Mouse (Mus musculus) neutrophil, adult 5-6 weeks (primary cell): Measurements from ENCODE around the gene Dlgap4. TPM values are rescaled to one million over a fixed set of nuclear protein-coding genes. Genes with fewer than 3 reads are reported as not detected.

Source experiments
- ATAC-seq: fragments of 151-379, 151-347 bp; 2 replicates; pipeline ENCODE4 v1.8.0; 2017; ENCODE audit warnings: mild to moderate bottlenecking, moderate TSS enrichment; ENCODE audit not compliant: insufficient number of reproducible peaks, poor library complexity, low FRiP score, severe bottlenecking; ENCODE audit errors: extremely low read depth
- total RNA-seq: library from RNA; stranded (forward); fragments of 200-1000 nt; gene quantifications from 2 replicates; pipeline ENCODE4 v1.2.3, GENCODE M21; 2017

Gene Dlgap4
- total RNA-seq, 1 experiment from 2014 or later: 90.3 TPM

DNA sequence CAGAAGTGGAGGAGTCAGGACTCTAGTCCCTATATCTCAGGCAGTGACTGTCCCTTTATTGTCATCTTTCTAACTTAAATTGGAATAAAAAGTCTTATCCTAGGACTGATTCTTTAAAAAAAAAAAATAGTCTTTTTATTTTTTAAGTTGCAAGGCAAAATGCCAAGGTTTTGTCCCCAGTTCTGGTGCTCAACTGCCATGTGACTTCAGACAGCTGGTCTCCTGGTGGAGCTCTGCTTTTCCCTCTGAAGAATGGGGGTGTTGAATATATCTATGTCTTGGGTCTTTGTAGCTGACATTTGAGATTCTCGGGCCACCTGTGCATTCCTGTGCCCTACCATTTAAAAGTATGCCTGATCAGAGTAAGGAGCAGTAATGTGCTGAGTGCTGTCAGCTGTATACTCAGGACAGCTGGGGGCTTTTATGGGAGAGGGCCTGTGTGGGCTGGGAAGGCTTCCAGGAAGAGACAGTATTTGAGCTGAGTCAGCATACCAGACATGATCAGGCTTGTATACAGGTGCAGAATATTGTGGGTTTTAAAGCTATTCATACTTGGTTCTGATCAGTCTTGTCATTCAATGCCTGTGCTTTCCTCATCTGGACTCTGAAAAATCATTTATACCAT, 110.5 kb downstream of the Dlgap4 start:
- ATAC-seq: no peak

DNA sequence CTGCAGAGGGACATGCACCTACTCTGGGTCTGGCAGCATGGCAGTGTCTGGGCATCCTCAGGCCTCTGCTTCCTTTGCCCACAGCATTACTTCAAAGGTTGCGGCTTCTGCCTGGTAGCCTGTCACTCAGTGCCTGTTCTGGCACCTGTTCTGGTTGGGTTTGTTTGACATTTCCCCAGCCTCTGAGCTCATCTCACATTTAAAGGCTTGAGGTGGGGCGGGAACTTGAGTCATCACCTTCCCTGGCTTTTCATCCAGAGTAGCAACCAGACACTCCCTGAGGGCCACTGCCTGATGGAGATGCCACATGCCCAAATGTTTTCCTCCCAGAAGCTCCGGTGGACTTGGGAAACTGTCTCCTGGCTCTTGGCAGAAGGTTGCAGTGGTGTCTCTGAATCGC, 111.4 kb downstream of the Dlgap4 start:
- no peak for ATAC-seq

DNA sequence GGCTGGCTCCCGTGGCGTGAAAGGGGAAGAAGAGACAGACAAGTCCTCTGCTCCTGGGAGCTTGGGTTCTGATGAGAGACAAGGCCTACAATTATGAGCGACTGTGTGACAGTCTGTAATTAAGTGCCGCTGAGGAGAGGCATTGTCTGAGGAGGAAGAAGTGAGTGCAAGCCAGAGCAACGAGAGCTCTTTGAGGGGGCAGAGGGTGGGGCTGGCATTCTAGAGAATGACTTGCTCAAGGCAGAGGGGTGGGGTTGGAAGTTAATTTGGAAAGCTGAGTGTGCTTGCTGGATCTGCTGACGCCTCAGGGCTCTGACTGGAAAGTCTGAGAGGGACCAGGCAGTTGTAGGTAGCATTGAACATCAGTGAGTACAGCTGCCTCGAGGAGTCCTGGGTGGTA, 112.8 kb downstream of the Dlgap4 start:
- ATAC-seq: no peak

DNA sequence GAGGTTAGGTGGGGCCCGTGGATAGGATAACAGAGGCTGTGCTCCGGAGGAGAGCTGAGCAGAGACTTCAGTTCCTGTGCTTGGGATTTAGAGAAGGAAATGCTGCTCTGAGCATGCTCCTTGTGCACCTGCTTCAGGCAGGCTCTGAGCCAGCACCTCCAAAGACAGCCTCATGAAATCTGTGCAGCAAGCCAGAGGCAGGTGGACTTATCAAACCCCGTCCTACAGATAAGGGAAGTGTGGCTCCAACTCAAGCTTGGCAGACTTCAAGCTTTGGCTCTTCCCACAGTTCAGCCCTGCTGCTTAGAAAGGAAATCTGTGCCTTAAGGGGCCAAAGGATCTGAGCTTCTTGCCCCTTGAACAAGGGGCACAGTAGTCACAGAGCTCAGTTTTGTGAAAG, 113.4 kb downstream of the Dlgap4 start:
- ATAC-seq: no peak

DNA sequence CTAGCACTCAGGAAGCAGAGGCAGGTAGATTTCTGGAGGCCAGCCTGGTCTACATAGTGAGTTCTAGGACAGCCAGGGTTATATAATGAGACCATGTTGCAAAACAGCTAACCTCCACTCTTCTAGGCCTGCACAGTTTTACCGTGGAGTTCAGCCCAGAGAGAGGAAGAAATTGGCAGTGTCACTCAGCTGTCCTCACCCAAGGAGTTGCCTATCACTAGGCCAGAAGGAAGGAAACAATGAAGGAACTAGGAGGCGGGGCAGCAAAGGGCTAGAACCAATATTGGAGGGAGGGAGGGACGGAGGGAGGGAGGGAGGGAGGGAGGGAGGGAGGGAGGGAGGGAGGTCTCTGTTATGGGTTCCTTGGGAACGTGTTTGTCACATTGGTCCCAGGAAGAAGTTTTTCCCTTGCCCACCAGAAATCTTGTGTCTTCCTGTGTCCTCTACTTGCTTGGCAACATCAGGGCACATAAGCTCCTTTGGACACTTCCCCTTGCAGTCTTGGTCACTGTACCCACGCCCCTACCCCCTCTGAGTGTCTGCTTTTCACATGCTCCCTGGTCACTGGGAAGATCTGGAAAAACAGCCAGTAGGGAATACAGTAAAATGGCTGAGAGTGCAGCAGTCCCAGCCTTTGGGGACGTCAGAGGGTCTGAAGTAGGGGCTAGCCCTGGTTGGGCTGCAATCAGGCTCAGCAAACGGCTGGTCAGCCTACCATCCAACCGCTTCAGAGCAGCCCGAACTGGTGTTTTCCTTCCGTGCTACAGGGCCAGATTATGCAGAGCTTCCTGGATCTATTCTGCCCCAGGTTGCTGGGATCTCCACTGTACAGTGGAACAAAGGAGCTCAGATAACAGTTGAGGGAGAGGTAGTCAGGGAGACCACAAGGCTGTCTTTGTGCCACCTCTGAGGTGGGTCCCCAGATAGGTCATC, 116.3 kb downstream of the Dlgap4 start:
- ATAC-seq: peak; percentile 45

DNA sequence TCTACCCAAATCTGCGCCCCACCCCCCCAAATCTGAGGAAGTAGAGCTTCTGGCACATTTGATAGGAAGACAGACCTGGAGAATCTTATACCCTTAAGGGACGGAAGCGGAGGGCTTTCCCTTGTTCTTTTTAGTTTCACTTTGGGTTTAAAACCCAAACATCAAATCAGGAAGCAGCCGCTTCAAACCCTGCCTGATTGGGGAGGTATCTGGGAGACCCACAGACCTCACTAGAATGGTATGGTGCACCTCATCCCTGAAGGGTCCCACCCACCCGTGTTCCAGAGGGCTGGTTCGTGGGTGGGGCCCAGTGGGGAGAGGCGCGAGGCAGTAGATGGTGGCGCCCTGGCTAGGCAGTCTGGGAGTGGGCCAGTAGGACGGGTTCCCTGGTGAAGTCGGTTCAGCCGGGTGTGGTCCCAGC, 117.0 kb downstream of the Dlgap4 start:
- ATAC-seq: peak; percentile 17; the same call in 1 of the 2 replicates

DNA sequence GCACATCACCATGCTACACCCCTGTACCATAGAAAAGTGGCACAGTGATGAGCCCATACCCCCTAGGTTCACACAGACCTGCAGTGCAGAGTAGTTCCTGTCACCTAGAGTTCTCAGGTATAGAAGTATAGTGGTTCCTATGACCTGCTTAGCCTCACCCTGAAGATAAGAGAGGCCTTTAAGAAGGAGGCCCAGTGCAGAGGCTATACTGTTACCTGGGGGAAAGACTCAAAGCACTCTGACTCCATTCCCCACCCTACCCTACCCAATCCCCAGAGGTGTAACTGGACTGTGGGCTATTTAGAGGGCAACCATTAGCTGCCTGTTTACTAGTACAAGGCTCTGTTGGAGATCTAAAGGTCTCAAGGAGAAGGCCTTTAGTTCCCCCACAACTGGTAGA, 118.1 kb downstream of the Dlgap4 start:
- no peak for ATAC-seq

DNA sequence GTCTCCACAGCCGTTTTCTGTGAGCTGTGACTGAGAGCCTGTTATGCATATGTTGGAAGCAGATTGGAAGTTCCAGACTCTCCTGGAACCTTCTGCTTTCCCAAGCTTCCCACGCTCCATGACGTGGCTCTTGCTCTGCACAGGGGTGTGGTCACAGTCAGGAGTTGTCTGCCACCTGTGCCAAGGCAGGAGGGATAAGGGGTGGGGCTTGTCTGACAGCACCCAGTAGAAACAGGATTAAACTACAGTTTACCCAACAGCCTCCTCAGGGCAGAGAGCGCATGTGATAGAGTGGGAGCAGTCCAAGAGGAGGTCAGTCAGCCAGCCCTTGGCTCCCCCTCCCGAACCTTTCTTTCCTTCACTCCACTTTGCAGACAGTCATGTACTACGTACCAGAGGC, 118.6 kb downstream of the Dlgap4 start:
- no peak for ATAC-seq

DNA sequence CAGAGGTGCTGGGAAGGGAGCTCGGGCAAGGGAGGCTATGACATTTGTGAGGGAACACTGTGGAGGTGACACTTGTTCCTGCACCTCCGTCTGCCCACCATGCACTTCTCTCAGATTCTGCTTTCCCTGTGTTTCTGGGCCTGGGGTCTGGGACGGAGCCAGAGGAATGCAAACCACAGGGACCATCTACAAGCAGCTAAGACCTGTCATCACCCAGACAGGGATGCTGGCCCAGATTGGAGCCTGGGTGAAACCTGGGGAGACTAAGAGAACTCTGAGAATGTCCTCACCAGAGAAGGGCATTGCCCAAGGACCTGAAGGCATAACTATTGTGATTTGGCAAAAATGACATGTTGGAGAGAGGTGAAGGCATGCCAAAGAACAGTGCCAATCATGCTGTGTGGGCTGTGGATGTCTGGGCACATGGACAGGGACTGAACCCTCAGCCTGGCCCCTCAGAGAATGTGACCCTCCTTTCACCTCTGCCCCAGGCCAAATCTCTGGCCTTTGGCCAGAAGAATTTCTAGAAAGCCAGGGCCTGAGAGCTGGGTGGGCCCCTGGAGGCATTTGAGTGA, 122.3 kb downstream of the Dlgap4 start:
- ATAC-seq: no peak

DNA sequence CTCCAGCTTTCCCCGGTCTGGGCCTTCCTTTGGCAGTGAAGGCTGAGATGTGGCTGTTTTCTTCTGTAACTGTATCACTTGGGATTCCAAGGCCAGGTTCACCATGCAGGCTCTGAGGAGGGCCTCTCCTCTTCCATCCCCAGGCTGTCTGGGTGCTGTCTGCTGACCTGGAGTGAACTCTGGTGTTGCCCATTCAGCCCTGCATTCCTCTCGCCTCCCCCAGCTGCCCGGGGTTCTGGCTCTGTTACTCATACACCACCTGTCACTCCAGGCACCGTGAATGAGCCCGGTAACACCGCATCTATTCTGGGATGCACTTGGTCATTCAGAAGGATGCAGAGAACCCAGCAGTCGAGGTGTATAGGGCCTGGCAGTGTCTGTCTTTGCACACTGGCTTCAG, 123.3 kb downstream of the Dlgap4 start:
- ATAC-seq: no peak

DNA sequence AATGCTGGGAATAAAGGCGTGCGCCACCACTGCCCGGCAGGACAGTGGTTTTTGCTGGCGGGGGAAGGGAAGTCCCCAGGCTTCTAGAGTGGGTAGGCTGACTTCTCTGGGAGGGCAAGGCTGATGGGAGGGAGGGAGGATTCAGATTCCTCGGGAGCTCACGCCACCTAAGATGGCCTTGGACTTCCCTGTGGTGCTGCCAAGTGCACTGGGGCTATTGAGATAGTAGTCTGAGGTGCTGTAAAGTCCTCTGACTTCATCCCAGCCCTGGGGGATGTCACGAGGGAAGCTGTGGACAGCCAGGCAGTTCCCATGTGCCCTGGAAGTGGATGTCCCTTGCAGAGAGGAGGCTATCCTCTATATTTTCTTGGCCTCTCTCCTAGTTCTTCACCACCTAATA, 124.5 kb downstream of the Dlgap4 start:
- no peak for ATAC-seq

DNA sequence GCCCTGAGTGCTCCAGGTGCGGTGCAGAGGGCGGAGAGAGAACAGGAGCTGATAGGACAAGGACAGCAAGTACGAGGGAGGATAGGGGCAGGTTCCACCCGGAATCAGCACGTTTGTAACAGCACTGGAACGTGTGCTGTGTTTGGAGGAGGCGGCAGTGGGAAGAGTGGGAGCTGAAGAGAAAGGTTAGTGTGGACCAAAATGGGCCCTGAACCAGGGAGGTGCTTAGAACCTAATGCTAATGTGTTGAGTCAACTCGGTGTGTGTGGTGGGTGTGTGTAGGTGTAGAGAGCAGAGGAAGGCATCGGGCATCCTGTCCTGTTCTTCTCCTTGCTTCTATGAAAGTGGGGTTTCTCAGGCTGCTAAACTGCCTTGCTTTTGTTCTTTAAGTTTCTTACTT, 127.8 kb downstream of the Dlgap4 start:
- ATAC-seq: no peak

DNA sequence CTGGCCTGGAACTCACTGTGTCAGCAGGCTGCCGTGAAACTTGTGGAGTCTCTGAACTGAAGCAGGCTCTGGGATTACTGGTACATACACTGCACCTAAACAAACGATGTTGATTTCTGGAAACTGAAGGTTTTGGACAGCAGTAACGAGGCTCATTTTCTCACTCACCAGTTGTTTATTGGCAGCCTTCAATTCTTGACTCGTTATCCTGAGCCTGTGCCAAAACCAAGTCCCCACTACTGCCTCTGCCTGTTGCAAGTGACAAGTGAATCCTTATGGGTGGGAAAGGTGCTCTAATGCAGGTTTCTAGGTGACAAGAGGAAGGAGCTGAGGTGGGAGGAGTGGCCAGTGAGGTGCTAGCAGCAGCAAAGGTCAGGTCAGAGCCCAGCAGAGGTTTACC, 128.5 kb downstream of the Dlgap4 start:
- no peak for ATAC-seq

DNA sequence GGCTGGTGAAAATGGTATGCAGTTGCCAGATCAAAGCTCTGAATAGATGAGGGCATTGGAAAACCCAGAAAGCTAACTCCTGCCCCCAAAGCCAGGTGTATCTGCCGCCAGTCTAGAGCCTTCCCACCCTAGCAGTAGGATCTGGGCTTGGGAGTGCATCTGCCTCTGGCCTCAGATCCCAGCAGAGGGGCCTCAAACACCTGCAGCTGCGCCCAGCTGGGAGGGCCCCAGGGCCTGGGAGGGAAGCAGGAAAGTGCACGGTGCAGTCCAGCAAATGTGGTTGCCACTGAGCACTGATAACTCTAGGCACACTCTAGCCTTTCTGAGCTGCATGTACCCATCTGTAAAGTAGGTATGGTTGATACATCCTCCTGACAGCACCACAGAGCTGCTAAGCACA, 129.7 kb downstream of the Dlgap4 start:
- ATAC-seq: no peak

DNA sequence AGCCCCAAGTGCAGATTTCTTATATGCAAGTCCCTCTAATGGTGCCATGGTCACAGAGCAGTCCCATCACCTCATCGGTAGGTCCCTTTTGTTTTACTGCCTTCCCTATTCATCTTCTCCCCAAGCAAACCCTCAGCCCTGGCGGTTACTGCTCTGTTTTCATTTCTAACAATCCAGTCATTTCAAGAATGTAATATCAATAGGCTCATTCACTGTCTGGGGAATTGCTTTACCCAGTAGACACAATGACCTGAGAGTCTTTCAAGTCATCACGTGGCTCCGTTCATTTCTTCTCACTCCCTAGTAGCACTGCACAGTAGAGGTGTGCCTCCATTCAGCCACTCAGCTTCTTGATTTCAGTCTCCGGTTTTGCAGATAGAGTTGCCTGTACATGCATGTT, 130.9 kb downstream of the Dlgap4 start:
- no peak for ATAC-seq

DNA sequence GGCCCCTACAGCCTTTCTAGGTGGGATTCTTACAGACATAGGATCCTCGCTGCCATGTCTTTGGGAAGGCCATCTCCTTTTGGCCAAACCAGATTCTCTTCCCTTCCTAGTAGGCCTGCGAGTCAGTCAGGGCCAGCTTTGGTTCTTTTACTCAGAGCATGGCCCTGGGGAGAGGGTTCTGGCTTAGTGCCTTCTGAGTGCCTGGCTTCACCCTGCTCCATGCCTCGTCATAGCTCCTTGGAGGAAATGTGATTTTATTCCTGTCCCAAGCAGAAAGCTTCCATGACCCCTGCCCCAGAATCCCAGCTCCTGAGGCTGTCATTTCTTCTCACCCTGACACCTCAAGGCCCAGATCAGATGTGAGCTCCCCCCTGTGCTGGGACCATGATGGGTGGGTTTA, 133.8 kb downstream of the Dlgap4 start:
- no peak for ATAC-seq

DNA sequence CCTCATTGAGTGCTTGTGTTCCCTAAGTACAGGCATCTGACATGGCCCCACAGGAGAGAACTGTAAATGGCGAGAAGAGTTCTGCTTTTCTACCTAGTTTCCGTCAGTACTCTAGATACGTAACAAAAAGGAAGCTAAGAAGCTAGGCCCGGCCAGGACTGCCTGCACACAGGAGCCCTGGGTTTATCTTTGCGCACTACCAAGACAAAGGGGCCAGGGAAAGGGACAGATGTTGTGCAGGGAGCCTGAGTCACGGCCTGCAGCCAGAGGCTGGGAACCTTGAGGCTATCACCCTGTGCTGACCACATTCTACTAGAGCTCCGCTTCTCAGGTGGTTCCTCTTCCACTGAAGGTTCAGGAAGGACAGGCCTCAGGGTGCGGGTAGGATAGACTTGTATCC, 136.2 kb downstream of the Dlgap4 start:
- ATAC-seq: no peak

DNA sequence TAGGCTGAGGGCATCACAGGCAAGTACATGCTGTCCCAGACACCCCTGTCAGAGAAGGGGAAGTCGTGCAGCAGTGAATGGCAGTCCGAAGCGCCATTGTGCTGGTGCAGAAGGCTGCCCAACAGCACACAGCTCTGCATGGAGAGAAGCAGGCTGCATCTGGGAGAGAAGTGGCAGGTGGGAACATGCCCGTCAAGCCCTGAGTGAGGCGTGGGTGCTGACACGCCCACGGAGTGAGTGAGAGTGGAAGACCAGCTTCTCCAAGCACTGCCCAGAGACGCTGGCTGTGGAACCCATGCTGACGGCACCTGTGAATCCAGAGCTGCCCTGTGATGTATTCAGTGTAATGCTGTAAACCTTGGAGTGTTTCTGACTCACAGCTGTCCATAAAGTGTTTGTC, 143.4 kb downstream of the Dlgap4 start:
- ATAC-seq: no peak

DNA sequence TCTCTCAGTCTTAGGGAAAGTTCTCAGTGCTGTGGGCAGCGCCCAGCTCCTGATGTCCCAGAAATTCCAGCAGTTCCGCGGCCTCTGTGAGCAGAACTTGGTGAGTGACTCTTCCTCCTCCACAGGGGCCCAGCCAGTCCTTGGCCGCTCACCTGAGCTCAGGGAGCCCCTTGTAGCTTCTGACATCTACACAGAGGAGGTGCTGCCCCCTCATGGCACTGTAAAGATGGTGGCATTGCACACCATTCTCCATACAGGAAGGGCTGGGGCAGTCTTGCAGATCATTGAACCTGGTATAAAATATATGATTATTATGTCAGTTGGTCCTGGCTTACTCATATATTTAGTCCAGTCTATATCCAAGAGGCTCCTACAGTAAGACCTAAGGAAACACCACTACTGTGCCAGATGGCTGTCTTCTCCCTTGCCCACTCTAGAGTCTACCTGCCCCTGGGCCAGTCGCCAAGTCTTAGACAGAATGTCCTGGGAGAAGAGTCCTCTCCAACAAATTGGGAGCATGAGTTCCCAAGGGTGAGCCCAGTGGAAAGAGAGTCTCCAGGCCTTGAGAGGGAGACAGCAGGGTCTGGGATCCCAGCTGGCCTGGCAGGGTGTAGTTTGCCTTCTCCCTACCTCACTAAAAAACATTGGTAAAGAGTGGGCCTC, 147.5 kb downstream of the Dlgap4 start:
- no peak for ATAC-seq
